Mouse (Mus musculus): Measurements from ENCODE around the gene Higd2a. TPM values are rescaled to one million over a fixed set of nuclear protein-coding genes. Genes with fewer than 3 reads are reported as not detected.

The Higd2a gene
- polyA plus RNA-seq, 2 experiments, result 116 to 174 TPM

- Histone ChIP-seq H3K27ac (replicated peaks; ENCODE audit: low read depth, low read length) (no peak overlapping the region), H3K36me3 (ENCODE audit: control insufficient read depth, insufficient read depth, low read length) (no peaks in the 10 kb centered on the region), H3K27me3 (ENCODE audit: control insufficient read depth, insufficient read depth, low read length) (no peaks in the 10 kb centered on the region), H3K4me2 (replicated peaks; ENCODE audit: low read depth, low read length, severe bottlenecking) (no peak overlapping the region), H3K4me1 (ENCODE audit: control insufficient read depth, insufficient read depth, low read length) (no peaks in the 10 kb centered on the region), H3K9ac (ENCODE audit: low read depth, low read length, severe bottlenecking) (no peak overlapping the region), H3K9me3 (ENCODE audit: control insufficient read depth, low read length) (no peaks in the 10 kb centered on the region), H3K4me3 (replicated peaks; ENCODE audit: low read length) (no peak overlapping the region)
- no peak for ATAC-seq (ENCODE audit: low FRiP score, low read depth)
- WGBS, result 75% methylated on average over 8 of the region's 8 CpGs
- no peak for TF ChIP-seq POLR2A (IDR thresholded peaks at IDR 0.05; ENCODE audit: borderline replicate concordance, extremely low read depth, insufficient read depth, insufficient read length)
- no peak for DNase-seq (ENCODE audit: low spot score)
Measured at GRCm38 (mm10) chr13:54616307-54616706, 26.3 kb downstream of the Higd2a start.

GRCm38 (mm10) chr13:54616998-54617397 lies 27.0 kb downstream of the Higd2a start:
- no peaks in the 10 kb centered on the region for H3K36me3 ChIP-seq (ENCODE audit: control insufficient read depth, insufficient read depth, low read length)
- H3K9me3 ChIP-seq (ENCODE audit: control insufficient read depth, low read length), result no peaks in the 10 kb centered on the region
- H3K9ac ChIP-seq (ENCODE audit: low read depth, low read length, severe bottlenecking), result no peak overlapping the region
- H3K4me3 ChIP-seq (replicated peaks; ENCODE audit: low read length), result no peak overlapping the region
- DNase-seq (ENCODE audit: low spot score), result no peak
- WGBS, result 60% methylated on average over 6 of the region's 6 CpGs
- H3K27ac ChIP-seq (replicated peaks; ENCODE audit: low read depth, low read length), result no peak overlapping the region
- H3K4me2 ChIP-seq (replicated peaks; ENCODE audit: low read depth, low read length, severe bottlenecking), result no peak overlapping the region
- H3K4me1 ChIP-seq (ENCODE audit: control insufficient read depth, insufficient read depth, low read length), result no peaks in the 10 kb centered on the region
- ATAC-seq (ENCODE audit: low FRiP score, low read depth), result no peak
- H3K27me3 ChIP-seq (ENCODE audit: control insufficient read depth, insufficient read depth, low read length), result no peaks in the 10 kb centered on the region
- TF ChIP-seq POLR2A (IDR thresholded peaks at IDR 0.05; ENCODE audit: borderline replicate concordance, extremely low read depth, insufficient read depth, insufficient read length), result no peak

GRCm38 (mm10) chr13:54621155-54621932 lies 31.3 kb downstream of the Higd2a start, which contains the start of gene Faf2:
Faf2 (plus strand) TSS chr13:54621784.
- 15% methylated on average over 42 of the region's 44 CpGs for WGBS
- Histone ChIP-seq H3K36me3 (ENCODE audit: control insufficient read depth, insufficient read depth, low read length) (no peaks in the 10 kb centered on the region), H3K4me1 (ENCODE audit: control insufficient read depth, insufficient read depth, low read length) (peaks cover 6% of the 10 kb centered on the region), H3K4me3 (replicated peaks; ENCODE audit: low read length) (peak within 1 kb of the TSS; percentile 95), H3K27me3 (ENCODE audit: control insufficient read depth, insufficient read depth, low read length) (no peaks in the 10 kb centered on the region), H3K9ac (ENCODE audit: low read depth, low read length, severe bottlenecking) (peak within 1 kb of the TSS; percentile 97), H3K4me2 (replicated peaks; ENCODE audit: low read depth, low read length, severe bottlenecking) (peak within 1 kb of the TSS; percentile 71), H3K9me3 (ENCODE audit: control insufficient read depth, low read length) (no peaks in the 10 kb centered on the region), H3K27ac (replicated peaks; ENCODE audit: low read depth, low read length) (peak within 1 kb of the TSS; percentile 87)
- peak; percentile 98 for ATAC-seq (ENCODE audit: low FRiP score, low read depth)
- TF ChIP-seq POLR2A (IDR thresholded peaks at IDR 0.05; ENCODE audit: borderline replicate concordance, extremely low read depth, insufficient read depth, insufficient read length), result peak; percentile 82; the same call in 1 of the 2 replicates
- peak; percentile 94 for DNase-seq (ENCODE audit: low spot score)

GRCm38 (mm10) chr13:54621960-54622521 lies 32.0 kb downstream of the Higd2a start:
- DNase-seq (ENCODE audit: low spot score) (no peak), ATAC-seq (ENCODE audit: low FRiP score, low read depth) (peak; percentile 19; the same call in 1 of the 2 replicates)
- 1% methylated on average over 25 of the region's 27 CpGs for WGBS
- no peaks in the 10 kb centered on the region for H3K9me3 ChIP-seq (ENCODE audit: control insufficient read depth, low read length)
- H3K9ac ChIP-seq (ENCODE audit: low read depth, low read length, severe bottlenecking), result peak overlapping the region; percentile 97
- H3K4me2 ChIP-seq (replicated peaks; ENCODE audit: low read depth, low read length, severe bottlenecking), result peak overlapping the region; percentile 71
- peak overlapping the region; percentile 87 for H3K27ac ChIP-seq (replicated peaks; ENCODE audit: low read depth, low read length)
- H3K4me3 ChIP-seq (replicated peaks; ENCODE audit: low read length), result peak overlapping the region; percentile 95
- peaks cover 6% of the 10 kb centered on the region for H3K4me1 ChIP-seq (ENCODE audit: control insufficient read depth, insufficient read depth, low read length)
- H3K36me3 ChIP-seq (ENCODE audit: control insufficient read depth, insufficient read depth, low read length), result no peaks in the 10 kb centered on the region
- no peak for TF ChIP-seq POLR2A (IDR thresholded peaks at IDR 0.05; ENCODE audit: borderline replicate concordance, extremely low read depth, insufficient read depth, insufficient read length)
- no peaks in the 10 kb centered on the region for H3K27me3 ChIP-seq (ENCODE audit: control insufficient read depth, insufficient read depth, low read length)

GRCm38 (mm10) chr13:54629128-54629527 lies 39.1 kb downstream of the Higd2a start:
- Histone ChIP-seq H3K4me1 (ENCODE audit: control insufficient read depth, insufficient read depth, low read length) (peaks cover 2% of the 10 kb centered on the region; the same call in 1 of the 2 replicates), H3K4me2 (replicated peaks; ENCODE audit: low read depth, low read length, severe bottlenecking) (no peak overlapping the region), H3K4me3 (replicated peaks; ENCODE audit: low read length) (no peak overlapping the region), H3K9ac (ENCODE audit: low read depth, low read length, severe bottlenecking) (no peak overlapping the region), H3K36me3 (ENCODE audit: control insufficient read depth, insufficient read depth, low read length) (peaks cover 22% of the 10 kb centered on the region; the same call in 1 of the 2 replicates), H3K27ac (replicated peaks; ENCODE audit: low read depth, low read length) (no peak overlapping the region), H3K9me3 (ENCODE audit: control insufficient read depth, low read length) (no peaks in the 10 kb centered on the region), H3K27me3 (ENCODE audit: control insufficient read depth, insufficient read depth, low read length) (no peaks in the 10 kb centered on the region)
- WGBS, result 64% methylated on average over 4 of the region's 4 CpGs
- peak; percentile 17 for DNase-seq (ENCODE audit: low spot score)
- no peak for ATAC-seq (ENCODE audit: low FRiP score, low read depth)
- TF ChIP-seq POLR2A (IDR thresholded peaks at IDR 0.05; ENCODE audit: borderline replicate concordance, extremely low read depth, insufficient read depth, insufficient read length), result no peak
